Mouse (Mus musculus) adrenal gland, adult 8-10 months (tissue): ENCODE data around the gene Ssh3. TPM values are rescaled to one million over a fixed set of nuclear protein-coding genes. Genes with fewer than 3 reads are reported as not detected.

ENCODE experiments used
- DNase-seq: peaks from one replicate; pipeline ENCODE4 v3.0.0; 2022
- total RNA-seq, 4 experiments: library from RNA; stranded (reverse); gene quantifications; 2 replicates each; pipeline ENCODE4 v1.2.4; 2022

The Ssh3 gene
- total RNA-seq, 4 experiments from 2014 or later, result 30.8 to 55.1 (median 46.6) TPM

GRCm38 (mm10) chr19:4242416-4242815 is 26.6 kb downstream of the Ssh3 start:
- DNase-seq, result no peak

- no peak for DNase-seq
These were observed 28.7 kb downstream of the Ssh3 start for GRCm38 (mm10) chr19:4240247-4240668.

- DNase-seq, result no peak
These were observed 34.4 kb downstream of the Ssh3 start for GRCm38 (mm10) chr19:4234548-4234947.

- DNase-seq, result no peak
These were observed 36.3 kb downstream of the Ssh3 start for GRCm38 (mm10) chr19:4232651-4233050.

GRCm38 (mm10) chr19:4232186-4232572 is 36.8 kb downstream of the Ssh3 start:
- DNase-seq, result no peak

GRCm38 (mm10) chr19:4231253-4232185 is 37.5 kb downstream of the Ssh3 start, which contains the start of gene Pold4:
TSS of gene Pold4 (plus strand) at chr19:4231899.
- peak; percentile 97 for DNase-seq

GRCm38 (mm10) chr19:4230415-4230814 is 38.6 kb downstream of the Ssh3 start:
- no peak for DNase-seq

GRCm38 (mm10) chr19:4229451-4230076 is 39.4 kb downstream of the Ssh3 start:
- DNase-seq, result no peak

GRCm38 (mm10) chr19:4228891-4229290 is 40.1 kb downstream of the Ssh3 start:
- no peak for DNase-seq

GRCm38 (mm10) chr19:4227894-4228678 is 40.9 kb downstream of the Ssh3 start:
- DNase-seq, result no peak

- DNase-seq, result no peak
These were observed 41.5 kb downstream of the Ssh3 start for GRCm38 (mm10) chr19:4227446-4227845.

GRCm38 (mm10) chr19:4226779-4227178 is 42.2 kb downstream of the Ssh3 start:
- DNase-seq, result no peak

- DNase-seq, result no peak
These were observed 46.8 kb downstream of the Ssh3 start for GRCm38 (mm10) chr19:4222165-4222564.

- DNase-seq, result no peak
These were observed 47.8 kb downstream of the Ssh3 start for GRCm38 (mm10) chr19:4220957-4221743.

GRCm38 (mm10) chr19:4220416-4220815 is 48.6 kb downstream of the Ssh3 start:
- DNase-seq, result no peak

GRCm38 (mm10) chr19:4219943-4220342 is 49.0 kb downstream of the Ssh3 start:
- no peak for DNase-seq

- no peak for DNase-seq
These were observed 50.2 kb downstream of the Ssh3 start for GRCm38 (mm10) chr19:4218784-4219183.

- no peak for DNase-seq
These were observed 50.7 kb downstream of the Ssh3 start for GRCm38 (mm10) chr19:4218293-4218692.

GRCm38 (mm10) chr19:4217855-4218254 is 51.1 kb downstream of the Ssh3 start:
- DNase-seq, result no peak

GRCm38 (mm10) chr19:4217140-4217539 is 51.8 kb downstream of the Ssh3 start:
- DNase-seq, result no peak

GRCm38 (mm10) chr19:4216041-4216685 is 52.8 kb downstream of the Ssh3 start:
- DNase-seq, result no peak

GRCm38 (mm10) chr19:4215451-4215840 is 53.5 kb downstream of the Ssh3 start:
- DNase-seq, result no peak
